Mouse (Mus musculus) ES-E14 (cell line): ENCODE data around the gene Muc3. TPM values are rescaled to one million over a fixed set of nuclear protein-coding genes. Genes with fewer than 3 reads are reported as not detected.
"Not testable (repeated sequence)": the region's sequence is repeated elsewhere in the genome, so short reads cannot be mapped to it uniquely, and the experiment has no call there.

ENCODE experiments used
- DNase-seq: peaks from one replicate; pipeline ENCODE4 v3.0.0-alpha.2; 2013; ENCODE audit warnings: low read depth, low spot score
- H3K27ac ChIP-seq: 2 replicates; pipeline ENCODE4 v1.5.1; 2012; ENCODE audit warnings: low read depth, mild to moderate bottlenecking, low read length, moderate library complexity, mixed read lengths; ENCODE audit not compliant: poor library complexity, insufficient read depth, severe bottlenecking
- H3K36me3 ChIP-seq: 2 replicates; pipeline ENCODE4 v1.6.1; 2012; ENCODE audit warnings: mild to moderate bottlenecking, low read length, moderate library complexity, mixed read lengths; ENCODE audit not compliant: control insufficient read depth, poor library complexity, insufficient read depth, severe bottlenecking
- H3K4me1 ChIP-seq, 2 experiments: fragments of 150-350 bp in 1 of 2; sonication (generic) in 1 of 2; 2 replicates each; pipeline ENCODE4 v1.6.1; 2012; ENCODE audit warnings: low read length in 2 of 2, mild to moderate bottlenecking in 1 of 2, mixed read lengths in 1 of 2; ENCODE audit not compliant: control insufficient read depth in 2 of 2, insufficient read depth in 2 of 2, poor library complexity in 1 of 2
- H3K4me3 ChIP-seq, 2 experiments: fragments of 150-350 bp in 1 of 2; sonication (generic) in 1 of 2; 2 replicates each; pipeline ENCODE4 v1.5.1; 2012; ENCODE audit warnings: low read length in 2 of 2, low read depth in 1 of 2, mild to moderate bottlenecking in 1 of 2, mixed read lengths in 1 of 2; ENCODE audit not compliant: insufficient read depth in 1 of 2, poor library complexity in 1 of 2, severe bottlenecking in 1 of 2
- H3K9ac ChIP-seq: 2 replicates; pipeline ENCODE4 v1.6.1; 2012; ENCODE audit warnings: low read depth, mild to moderate bottlenecking, low read length, mixed read lengths; ENCODE audit not compliant: poor library complexity, insufficient read depth, severe bottlenecking
- H3K9me3 ChIP-seq: fragments of 150-350 bp; sonication (generic); 2 replicates; pipeline ENCODE4 v1.6.1; 2012; ENCODE audit warnings: low read depth, mild to moderate bottlenecking, low read length; ENCODE audit not compliant: control insufficient read depth, insufficient read depth
- CHD2 ChIP-seq: IDR thresholded peaks from 2 replicates; pipeline ENCODE4 v1.6.1; 2014; ENCODE audit warnings: mild to moderate bottlenecking, low read depth, low read length, inconsistent platforms
- HCFC1 ChIP-seq: IDR thresholded peaks from 2 replicates; pipeline ENCODE4 v1.6.1; 2012; ENCODE audit warnings: low read length, inconsistent platforms, borderline replicate concordance; ENCODE audit not compliant: insufficient read depth
- MAFK ChIP-seq: IDR thresholded peaks from 2 replicates; pipeline ENCODE4 v1.6.1; 2014; ENCODE audit warnings: mild to moderate bottlenecking, low read depth, low read length, inconsistent platforms; ENCODE audit not compliant: insufficient read depth
- ZC3H11A ChIP-seq: IDR thresholded peaks from 2 replicates; pipeline ENCODE4 v1.6.1; 2012; ENCODE audit warnings: low read depth, mild to moderate bottlenecking, inconsistent platforms, low read length, borderline replicate concordance
- ZNF384 ChIP-seq: IDR thresholded peaks from 2 replicates; pipeline ENCODE4 v1.6.1; 2012; ENCODE audit warnings: low read depth, low read length, inconsistent platforms
- in situ Hi-C, 2 experiments: fragments of 600-800 bp; cut with MboI; formaldehyde crosslinking; loops; one replicate each; pipeline ENCODE4 v1.15.1; 2025; ENCODE audit warnings: low sequenced_read_pairs in 2 of 2, inconsistent platforms in 1 of 2; ENCODE audit not compliant: unreplicated experiment in 2 of 2
- total RNA-seq: library from RNA; depleted of rRNA; stranded (reverse); fragments of 300-350 nt; gene quantifications from 2 replicates; pipeline ENCODE4 v1.2.3, GENCODE M21; 2012

Gene Muc3
- total RNA-seq, 1 experiment: 3.1 TPM

- TF ChIP-seq CHD2 (no peak), ZC3H11A (no peak), HCFC1 (no peak), MAFK (no peak)
- no peak overlapping the region for H3K27ac ChIP-seq
- H3K4me3 ChIP-seq: no peak overlapping the region
- no peaks in the 10 kb centered on the region for H3K36me3 ChIP-seq
- peaks cover 0 to 24% of the 10 kb centered on the region in 2 experiments; a peak in 2 of 4 replicates for H3K4me1 ChIP-seq
- H3K9me3 ChIP-seq: no peaks in the 10 kb centered on the region
- no peak for DNase-seq
- H3K9ac ChIP-seq: no peak overlapping the region
- in situ Hi-C loops: loop anchor here in 1 of 2 experiments (10.0 kb wide), 1 partner anchor 194 kb away; no protein-coding TSS in a partner anchor
Measured at GRCm38 (mm10) chr5:137118878-137119277, 30.2 kb downstream of the Muc3 start.

GRCm38 (mm10) chr5:137117994-137118393 is 31.1 kb downstream of the Muc3 start:
- in situ Hi-C loops: loop anchor here in 1 of 2 experiments (10.0 kb wide), 1 partner anchor 193 kb away; no protein-coding TSS in a partner anchor
- not testable (repeated sequence) for H3K4me3 ChIP-seq, H3K9ac ChIP-seq, H3K36me3 ChIP-seq, H3K27ac ChIP-seq, DNase-seq, H3K9me3 ChIP-seq
- H3K4me1 ChIP-seq: peaks cover 0 to 20% of the 10 kb centered on the region in 2 experiments; a peak in 2 of 4 replicates

GRCm38 (mm10) chr5:137116987-137117386 is 32.1 kb downstream of the Muc3 start:
- Histone ChIP-seq H3K9me3 (no peaks in the 10 kb centered on the region), H3K9ac (no peak overlapping the region), H3K27ac (no peak overlapping the region)

GRCm38 (mm10) chr5:137115866-137116847 is 33.0 kb downstream of the Muc3 start, which contains the start of gene Trim56:
Gene Trim56 (minus strand): TSS chr5:137116209.
- Histone ChIP-seq H3K4me3 (peak within 1 kb of the TSS; percentile 59 to 70), H3K36me3 (no peaks in the 10 kb centered on the region; the same call in 1 of the 2 replicates), H3K27ac (peak within 1 kb of the TSS; percentile 65; the same call in 1 of the 2 replicates), H3K9ac (peak within 1 kb of the TSS; percentile 75), H3K4me1 (peaks cover 0 to 20% of the 10 kb centered on the region in 2 experiments; a peak in 2 of 4 replicates), H3K9me3 (no peaks in the 10 kb centered on the region)
- no peak for DNase-seq
- in situ Hi-C loops: loop anchor here in 1 of 2 experiments (10.0 kb wide), 1 partner anchor 191 kb away; no protein-coding TSS in a partner anchor
- no peak for TF ChIP-seq MAFK
- no peak for TF ChIP-seq ZNF384
- no peak for TF ChIP-seq CHD2
- TF ChIP-seq HCFC1: no peak
- no peak for TF ChIP-seq ZC3H11A

More at GRCm38 (mm10) chr5:137116987-137117386, 32.1 kb downstream of the Muc3 start:
- H3K36me3 ChIP-seq: no peaks in the 10 kb centered on the region; the same call in 1 of the 2 replicates
- no peak overlapping the region for H3K4me3 ChIP-seq
- TF ChIP-seq ZNF384 (no peak), MAFK (no peak)
- in situ Hi-C loops: loop anchor here in 1 of 2 experiments (10.0 kb wide), 1 partner anchor 192 kb away; no protein-coding TSS in a partner anchor
- no peak for DNase-seq
- H3K4me1 ChIP-seq: peaks cover 0 to 20% of the 10 kb centered on the region in 2 experiments; a peak in 2 of 4 replicates
